Mouse (Mus musculus): ENCODE results near the gene Gtf2h3.

- TF ChIP-seq CTCF (IDR thresholded peaks at IDR 0.05; ENCODE audit: low read depth, low read length) (no peak), POLR2A (IDR thresholded peaks at IDR 0.05; ENCODE audit: borderline replicate concordance, low read depth, low read length) (no peak)
These were observed 54.5 kb downstream of the Gtf2h3 start for GRCm38 (mm10) chr5:124633425-124633824.

Data from bone marrow macrophage, adult 2 months (primary cell).